Mouse (Mus musculus) embryonic facial prominence, embryonic 11.5 days (tissue): Measurements from ENCODE around the gene Rbms1. TPM values are rescaled to one million over a fixed set of nuclear protein-coding genes. Genes with fewer than 3 reads are reported as not detected.

Experiments used
- ATAC-seq: fragments of 200-750 bp; cut with Nextera tagmentation; replicated peaks from 2 replicates; pipeline ENCODE4 v1.8.0; 2017; ENCODE audit warnings: low read depth; ENCODE audit not compliant: insufficient number of reproducible peaks, low FRiP score, low TSS enrichment
- DNase-seq: peaks from one replicate; pipeline ENCODE4 v3.0.0-alpha.2; 2015; ENCODE audit warnings: low spot score
- H3K27ac ChIP-seq: fragments of 300-500 bp; sonication (generic); replicated peaks from 2 replicates; pipeline ENCODE4 v1.5.1; 2014; ENCODE audit warnings: mild to moderate bottlenecking, low read depth, low read length, control low read depth
- H3K27me3 ChIP-seq: fragments of 300-500 bp; sonication (generic); 2 replicates; pipeline ENCODE4 v1.6.1; 2014; ENCODE audit warnings: mild to moderate bottlenecking, low read length, moderate library complexity, mixed read lengths; ENCODE audit not compliant: control insufficient read depth, insufficient read depth
- H3K36me3 ChIP-seq: fragments of 300-500 bp; sonication (generic); replicated peaks from 2 replicates; pipeline ENCODE4 v1.6.1; 2014; ENCODE audit warnings: low read depth, mild to moderate bottlenecking, low read length, moderate library complexity, mixed read lengths; ENCODE audit not compliant: control insufficient read depth, insufficient read depth
- H3K4me1 ChIP-seq: fragments of 300-500 bp; sonication (generic); 2 replicates; pipeline ENCODE4 v1.6.1; 2014; ENCODE audit warnings: low read length, mixed read lengths; ENCODE audit not compliant: control insufficient read depth, insufficient read depth
- H3K4me2 ChIP-seq: fragments of 300-500 bp; sonication (generic); 2 replicates; pipeline ENCODE4 v1.6.1; 2014; ENCODE audit warnings: low read depth, mild to moderate bottlenecking, control low read depth, low read length, moderate library complexity
- H3K4me3 ChIP-seq: fragments of 300-500 bp; sonication (generic); 2 replicates; pipeline ENCODE4 v1.5.1; 2014; ENCODE audit warnings: low read depth, low read length, control low read depth
- H3K9ac ChIP-seq: fragments of 300-500 bp; sonication (generic); replicated peaks from 2 replicates; pipeline ENCODE4 v1.6.1; 2014; ENCODE audit warnings: mild to moderate bottlenecking, control low read depth, low read length
- H3K9me3 ChIP-seq: fragments of 300-500 bp; sonication (generic); replicated peaks from 2 replicates; pipeline ENCODE4 v1.6.1; 2016; ENCODE audit warnings: mild to moderate bottlenecking, low read length, inconsistent platforms, mixed read lengths; ENCODE audit not compliant: control insufficient read depth
- WGBS: fragments of 180-500 bp; shearing (Covaris S2); extraction: QIAGEN DNeasy Blood & Tissue Kit; methylation state at CpG from one replicate; pipeline ENCODE4 v1.1.7; 2014; 5-methylcytosine and 5-hydroxymethylcytosine counted together
- polyA plus RNA-seq: library from polyadenylated mRNA; unstranded; fragments of >200 nt; fragmentation: Nextera tagmentation; extraction: Ambion mirVana; gene quantifications from 2 replicates; pipeline ENCODE4 v1.2.1, GENCODE M21; 2014

The Rbms1 gene
- polyA plus RNA-seq, 1 experiment from 2014 or later: 103 TPM

GRCm38 (mm10) chr2:60911716-60912115, 51.3 kb downstream of the Rbms1 start:
- DNase-seq (no peak), ATAC-seq (no peak)
- H3K9me3 ChIP-seq: no peaks in the 10 kb centered on the region
- H3K4me1 ChIP-seq: no peaks in the 10 kb centered on the region
- H3K27me3 ChIP-seq: no peaks in the 10 kb centered on the region
- H3K36me3 ChIP-seq: no peaks in the 10 kb centered on the region
- 80% methylated on average over 8 of the region's 8 CpGs for WGBS
- H3K4me2 ChIP-seq: no peak overlapping the region
- no peak overlapping the region for H3K9ac ChIP-seq
- no peak overlapping the region for H3K4me3 ChIP-seq
- no peak overlapping the region for H3K27ac ChIP-seq

DNA sequence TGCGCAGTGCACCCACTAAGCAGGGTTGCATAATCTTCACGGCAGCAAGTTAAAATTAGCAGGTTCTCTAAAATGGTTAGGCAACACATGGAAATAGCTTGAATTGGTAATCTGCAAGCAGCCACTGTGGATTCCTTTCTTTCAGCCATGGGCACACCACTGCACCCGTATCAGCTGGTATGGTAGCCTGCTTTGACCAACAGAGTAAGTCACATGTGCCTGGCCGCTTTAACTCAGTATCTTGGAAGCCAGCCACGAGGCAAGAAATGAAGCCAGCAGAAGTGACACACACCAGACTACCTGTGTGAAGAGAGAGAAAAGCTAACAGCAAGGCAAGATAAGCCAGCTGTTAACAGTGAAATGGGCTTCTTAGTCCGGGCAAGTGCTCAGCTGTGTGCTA, 52.2 kb downstream of the Rbms1 start:
- Histone ChIP-seq H3K27ac (no peak overlapping the region), H3K4me1 (no peaks in the 10 kb centered on the region), H3K9ac (no peak overlapping the region), H3K36me3 (no peaks in the 10 kb centered on the region), H3K4me2 (no peak overlapping the region), H3K27me3 (no peaks in the 10 kb centered on the region), H3K9me3 (no peaks in the 10 kb centered on the region), H3K4me3 (no peak overlapping the region)
- DNase-seq: no peak
- 79% methylated on average over 6 of the region's 6 CpGs for WGBS
- ATAC-seq: no peak

DNA sequence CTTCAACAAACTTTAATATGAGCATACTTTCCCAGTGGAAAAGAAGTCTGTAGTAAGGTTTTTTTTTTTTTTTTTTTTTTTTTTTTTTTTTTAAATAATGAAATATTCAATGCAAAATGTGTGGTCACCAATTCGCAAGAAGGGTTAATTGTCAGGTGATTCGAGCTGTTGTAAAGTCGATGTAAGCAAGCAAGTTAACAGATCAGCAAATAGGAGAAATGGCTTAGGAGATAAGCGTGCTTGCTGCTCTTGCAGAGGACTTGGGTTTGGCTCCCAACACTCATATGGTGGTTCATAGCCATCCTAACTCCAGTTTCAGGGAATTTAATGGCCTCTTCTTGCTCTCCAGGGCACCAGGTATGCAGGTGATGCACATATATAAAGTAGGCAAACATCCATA, 54.4 kb downstream of the Rbms1 start:
- ATAC-seq (no peak), DNase-seq (no peak)
- H3K9me3 ChIP-seq: no peaks in the 10 kb centered on the region
- H3K27me3 ChIP-seq: no peaks in the 10 kb centered on the region
- H3K4me3 ChIP-seq: no peak overlapping the region
- H3K4me2 ChIP-seq: no peak overlapping the region
- no peaks in the 10 kb centered on the region; the same call in 1 of the 2 replicates for H3K4me1 ChIP-seq
- WGBS: 77% methylated on average over 4 of the region's 4 CpGs
- H3K9ac ChIP-seq: no peak overlapping the region
- no peak overlapping the region for H3K27ac ChIP-seq
- H3K36me3 ChIP-seq: no peaks in the 10 kb centered on the region

DNA sequence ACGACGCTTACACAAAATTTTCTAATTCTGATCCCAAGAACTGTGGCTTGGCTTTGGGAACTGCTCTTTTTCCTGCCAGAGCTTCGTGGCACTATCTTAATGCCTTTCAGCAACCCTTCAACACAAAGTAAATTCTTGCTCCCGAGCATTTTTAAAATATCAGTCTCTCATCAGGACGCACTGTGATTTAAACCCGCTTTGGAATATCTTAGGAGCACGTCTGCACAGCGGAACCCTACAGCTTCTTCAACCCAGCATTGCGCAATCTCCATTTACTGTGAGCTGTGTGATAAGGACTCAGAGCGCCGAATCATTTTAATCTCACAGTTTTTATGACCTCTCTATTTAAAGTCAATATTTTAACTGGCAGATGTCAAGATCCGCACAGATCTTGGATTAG, 54.9 kb downstream of the Rbms1 start:
- ATAC-seq (no peak), DNase-seq (no peak)
- WGBS: 92% methylated on average over 12 of the region's 12 CpGs
- no peaks in the 10 kb centered on the region for H3K27me3 ChIP-seq
- no peak overlapping the region for H3K27ac ChIP-seq
- H3K4me1 ChIP-seq: no peaks in the 10 kb centered on the region; the same call in 1 of the 2 replicates
- H3K9me3 ChIP-seq: no peaks in the 10 kb centered on the region
- no peak overlapping the region for H3K4me3 ChIP-seq
- H3K4me2 ChIP-seq: no peak overlapping the region
- H3K9ac ChIP-seq: no peak overlapping the region
- no peaks in the 10 kb centered on the region for H3K36me3 ChIP-seq

DNA sequence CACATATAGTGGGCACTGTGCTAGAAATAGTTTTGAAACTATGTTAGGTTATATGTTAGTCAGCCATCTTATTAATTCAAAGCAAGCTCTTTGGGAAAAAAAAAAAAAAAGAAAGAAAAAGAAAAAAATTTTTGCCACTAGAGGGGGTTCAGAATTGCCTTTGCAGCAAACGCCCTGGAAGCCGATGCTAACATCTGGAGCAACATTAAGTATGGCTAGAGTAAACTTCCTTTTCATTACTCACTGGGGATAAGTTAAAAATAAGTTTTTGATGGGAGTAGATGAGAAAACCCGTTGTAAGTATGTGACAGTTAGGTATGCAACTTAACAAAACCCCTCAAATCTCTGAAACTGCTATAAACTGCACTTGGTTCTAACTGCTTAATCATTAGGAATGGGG, 57.7 kb downstream of the Rbms1 start:
- H3K4me1 ChIP-seq: no peaks in the 10 kb centered on the region; the same call in 1 of the 2 replicates
- H3K9ac ChIP-seq: no peak overlapping the region
- H3K36me3 ChIP-seq: no peaks in the 10 kb centered on the region
- no peaks in the 10 kb centered on the region for H3K27me3 ChIP-seq
- no peak for ATAC-seq
- no peak overlapping the region for H3K4me3 ChIP-seq
- H3K9me3 ChIP-seq: no peaks in the 10 kb centered on the region
- peak; percentile 81 for DNase-seq
- no peak overlapping the region for H3K27ac ChIP-seq
- WGBS: 22% methylated on average over 3 of the region's 3 CpGs
- H3K4me2 ChIP-seq: no peak overlapping the region

GRCm38 (mm10) chr2:60904141-60904540, 58.9 kb downstream of the Rbms1 start:
- H3K4me3 ChIP-seq: no peak overlapping the region

GRCm38 (mm10) chr2:60903535-60903934, 59.5 kb downstream of the Rbms1 start:
- Histone ChIP-seq H3K9me3 (no peaks in the 10 kb centered on the region), H3K9ac (no peak overlapping the region), H3K27ac (no peak overlapping the region), H3K36me3 (no peaks in the 10 kb centered on the region), H3K4me2 (no peak overlapping the region), H3K4me3 (no peak overlapping the region), H3K4me1 (no peaks in the 10 kb centered on the region; the same call in 1 of the 2 replicates), H3K27me3 (no peaks in the 10 kb centered on the region)
- WGBS: 59% methylated on average over 7 of the region's 7 CpGs
- DNase-seq (peak; percentile 39), ATAC-seq (no peak)

More at GRCm38 (mm10) chr2:60904141-60904540, 58.9 kb downstream of the Rbms1 start:
- WGBS: 69% methylated on average over 5 of the region's 5 CpGs
- H3K4me1 ChIP-seq: no peaks in the 10 kb centered on the region; the same call in 1 of the 2 replicates
- H3K36me3 ChIP-seq: no peaks in the 10 kb centered on the region
- H3K4me2 ChIP-seq: no peak overlapping the region
- no peak overlapping the region for H3K9ac ChIP-seq
- ATAC-seq (no peak), DNase-seq (no peak)
- H3K27ac ChIP-seq: no peak overlapping the region
- no peaks in the 10 kb centered on the region for H3K9me3 ChIP-seq
- no peaks in the 10 kb centered on the region for H3K27me3 ChIP-seq

DNA sequence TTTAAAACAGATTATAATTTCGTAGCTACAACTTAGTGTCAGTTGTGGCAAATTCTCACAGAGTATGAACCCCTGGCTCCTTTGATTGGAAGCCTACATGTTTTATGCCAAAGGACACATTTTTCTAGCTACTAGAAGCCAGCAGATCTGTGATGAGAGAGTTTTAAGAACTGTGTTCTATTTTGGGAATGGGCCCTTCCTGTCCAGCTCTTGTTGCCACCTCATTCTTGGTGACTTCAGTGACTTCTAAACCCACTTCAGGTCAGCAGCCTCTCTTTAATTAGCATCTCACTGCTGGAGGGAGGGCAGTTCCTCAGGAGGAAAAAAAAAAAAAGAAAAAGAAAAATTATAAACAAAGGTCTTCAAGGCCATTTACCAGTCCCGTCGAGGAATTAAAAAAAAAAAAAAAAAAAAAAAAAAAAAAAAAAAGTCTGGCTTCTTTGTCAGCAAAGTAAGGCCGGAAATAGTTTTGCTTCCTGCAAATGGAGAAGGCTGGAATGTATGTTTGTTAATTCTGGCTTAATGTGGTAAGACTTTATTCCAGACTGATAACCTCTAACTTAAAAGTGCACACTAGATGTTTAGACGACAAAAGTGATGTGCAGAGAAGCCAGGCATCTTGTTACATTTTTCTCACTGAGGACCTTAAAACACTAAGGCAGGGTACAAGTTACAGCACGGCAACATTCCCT, 60.4 kb downstream of the Rbms1 start:
- no peak for DNase-seq
- H3K9me3 ChIP-seq: no peaks in the 10 kb centered on the region
- H3K4me1 ChIP-seq: no peaks in the 10 kb centered on the region; the same call in 1 of the 2 replicates
- H3K4me3 ChIP-seq: no peak overlapping the region
- WGBS: 56% methylated on average over 6 of the region's 6 CpGs
- H3K4me2 ChIP-seq: no peak overlapping the region
- no peaks in the 10 kb centered on the region for H3K27me3 ChIP-seq
- H3K27ac ChIP-seq: no peak overlapping the region
- ATAC-seq: no peak
- H3K36me3 ChIP-seq: no peaks in the 10 kb centered on the region
- H3K9ac ChIP-seq: no peak overlapping the region
